Mouse (Mus musculus): ENCODE measurements around the gene Myrfl. TPM values are rescaled to one million over a fixed set of nuclear protein-coding genes. Genes with fewer than 3 reads are reported as not detected.
A peak's percentile ranks its signal among the peaks of the same experiment; 100 is the strongest.

Gene Myrfl
- total RNA-seq, 2 experiments from 2014 or later: not detected

GRCm38 (mm10) chr10:116766525-116766924 lies 130.2 kb downstream of the Myrfl start:
- ATAC-seq (replicated peaks; ENCODE audit: poor library complexity): no peak

- ATAC-seq (replicated peaks; ENCODE audit: poor library complexity): no peak
Observed at GRCm38 (mm10) chr10:116761476-116762068, 135.1 kb downstream of the Myrfl start.

- ATAC-seq (replicated peaks; ENCODE audit: poor library complexity): no peak
Observed at GRCm38 (mm10) chr10:116760561-116760960, 136.2 kb downstream of the Myrfl start.

GRCm38 (mm10) chr10:116759816-116760215 lies 136.9 kb downstream of the Myrfl start:
- no peak for ATAC-seq (replicated peaks; ENCODE audit: poor library complexity)

GRCm38 (mm10) chr10:116755881-116756581 lies 140.7 kb downstream of the Myrfl start:
- ATAC-seq (replicated peaks; ENCODE audit: poor library complexity): no peak

- no peak for ATAC-seq (replicated peaks; ENCODE audit: poor library complexity)
Observed at GRCm38 (mm10) chr10:116754940-116755339, 141.8 kb downstream of the Myrfl start.

- ATAC-seq (replicated peaks; ENCODE audit: poor library complexity): no peak
Observed at GRCm38 (mm10) chr10:116750895-116751294, 145.8 kb downstream of the Myrfl start.

GRCm38 (mm10) chr10:116750062-116750461 lies 146.7 kb downstream of the Myrfl start:
- no peak for ATAC-seq (replicated peaks; ENCODE audit: poor library complexity)

- ATAC-seq (replicated peaks; ENCODE audit: poor library complexity): no peak
Observed at GRCm38 (mm10) chr10:116748681-116749080, 148.0 kb downstream of the Myrfl start.

- no peak for ATAC-seq (replicated peaks; ENCODE audit: poor library complexity)
Observed at GRCm38 (mm10) chr10:116746281-116747011, 150.3 kb downstream of the Myrfl start.

- ATAC-seq (replicated peaks; ENCODE audit: poor library complexity): no peak
Observed at GRCm38 (mm10) chr10:116742696-116743095, 154.0 kb downstream of the Myrfl start.

GRCm38 (mm10) chr10:116742189-116742588 lies 154.5 kb downstream of the Myrfl start:
- ATAC-seq (replicated peaks; ENCODE audit: poor library complexity): no peak

- no peak for ATAC-seq (replicated peaks; ENCODE audit: poor library complexity)
Observed at GRCm38 (mm10) chr10:116741343-116741742, 155.4 kb downstream of the Myrfl start.

GRCm38 (mm10) chr10:116740073-116740472 lies 156.6 kb downstream of the Myrfl start:
- no peak for ATAC-seq (replicated peaks; ENCODE audit: poor library complexity)

GRCm38 (mm10) chr10:116738533-116738932 lies 158.2 kb downstream of the Myrfl start:
- peak; percentile 69 for ATAC-seq (replicated peaks; ENCODE audit: poor library complexity)

- ATAC-seq (replicated peaks; ENCODE audit: poor library complexity): no peak
Observed at GRCm38 (mm10) chr10:116735607-116736006, 161.1 kb downstream of the Myrfl start.

- no peak for ATAC-seq (replicated peaks; ENCODE audit: poor library complexity)
Observed at GRCm38 (mm10) chr10:116733651-116734050, 163.1 kb downstream of the Myrfl start.

- ATAC-seq (replicated peaks; ENCODE audit: poor library complexity): no peak
Observed at GRCm38 (mm10) chr10:116730033-116730652, 166.6 kb downstream of the Myrfl start.

GRCm38 (mm10) chr10:116728860-116729259 lies 167.9 kb downstream of the Myrfl start:
- no peak for ATAC-seq (replicated peaks; ENCODE audit: poor library complexity)

GRCm38 (mm10) chr10:116727702-116728298 lies 168.9 kb downstream of the Myrfl start:
- ATAC-seq (replicated peaks; ENCODE audit: poor library complexity): peak; percentile 18; the same call in 1 of the 2 replicates
